Mouse (Mus musculus) inflammation-experienced regulatory T-cells, adult 6 months (primary cell): ENCODE data around the gene Mab21l3. TPM values are rescaled to one million over a fixed set of nuclear protein-coding genes. Genes with fewer than 3 reads are reported as not detected.
"Not testable (repeated sequence)": the region's sequence is repeated elsewhere in the genome, so short reads cannot be mapped to it uniquely, and the experiment has no call there.

ENCODE experiments used
- ATAC-seq: one replicate; pipeline ENCODE4 v1.8.0; 2017
- polyA plus RNA-seq, 3 experiments: library from polyadenylated mRNA; unstranded; fragments of 100-300 nt; shearing (Covaris generic); gene quantifications; one replicate each; pipeline ENCODE4 v1.2.1; 2017

The Mab21l3 gene
- polyA plus RNA-seq, 3 experiments from 2014 or later, result 0.21 TPM; not detected in 2

DNA sequence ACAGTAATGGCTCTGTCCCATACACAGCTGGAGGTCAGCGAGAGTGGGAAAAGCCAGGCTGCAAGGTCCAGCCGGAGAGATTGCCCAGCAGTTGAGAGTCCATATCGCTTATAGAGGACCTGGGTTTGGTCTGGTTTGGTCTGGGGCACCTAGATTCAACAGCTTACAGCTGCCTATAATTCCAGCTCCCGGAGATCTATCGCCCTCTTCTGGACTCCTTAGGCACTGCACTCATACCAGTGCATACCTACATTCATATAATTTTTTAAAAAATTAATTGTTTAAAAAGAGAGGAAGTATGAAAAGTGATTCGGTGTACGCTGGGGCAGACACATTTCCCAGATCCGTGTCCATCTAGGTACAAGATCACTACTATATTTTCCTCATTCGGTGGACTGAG is 9.4 kb downstream of the Mab21l3 start:
- ATAC-seq, result no peak

DNA sequence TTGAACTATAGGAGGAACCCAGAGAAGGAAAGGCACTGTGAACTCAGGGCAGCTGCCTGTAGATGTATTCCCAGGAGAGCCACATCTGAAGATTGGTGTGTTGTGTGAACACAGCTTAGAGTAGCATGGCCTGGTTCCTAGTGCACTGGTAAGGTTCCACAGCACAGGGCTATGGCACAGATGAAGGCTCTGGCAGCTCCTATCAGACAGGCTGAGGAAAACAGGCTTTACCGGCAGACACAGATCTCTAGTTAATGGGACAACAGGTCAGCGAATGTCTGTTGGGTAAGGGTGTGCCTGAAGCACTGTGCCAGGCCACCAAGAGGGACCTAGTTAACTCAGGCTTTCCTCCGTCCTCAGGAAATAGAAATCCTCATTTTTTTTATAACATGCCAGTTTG is 11.8 kb downstream of the Mab21l3 start:
- no peak for ATAC-seq

DNA sequence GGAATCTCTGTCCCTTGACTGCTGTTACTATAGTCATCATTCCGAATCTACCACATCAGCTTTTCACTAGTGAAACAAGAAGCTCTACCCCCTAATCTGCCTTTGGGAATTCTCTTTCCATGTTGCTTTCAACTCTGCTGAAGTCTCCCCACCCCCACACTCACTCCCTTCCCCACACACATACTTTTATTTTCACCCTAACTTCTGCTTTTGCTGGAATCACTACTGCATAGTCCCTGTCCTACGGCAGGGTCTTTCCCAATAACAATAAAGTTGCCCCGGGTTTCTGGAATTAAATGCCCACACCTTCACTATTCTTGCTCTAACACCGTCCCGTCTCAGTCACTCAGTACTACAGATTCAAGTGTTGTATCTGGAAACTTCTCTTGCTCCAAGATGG is 12.2 kb downstream of the Mab21l3 start:
- no peak for ATAC-seq

DNA sequence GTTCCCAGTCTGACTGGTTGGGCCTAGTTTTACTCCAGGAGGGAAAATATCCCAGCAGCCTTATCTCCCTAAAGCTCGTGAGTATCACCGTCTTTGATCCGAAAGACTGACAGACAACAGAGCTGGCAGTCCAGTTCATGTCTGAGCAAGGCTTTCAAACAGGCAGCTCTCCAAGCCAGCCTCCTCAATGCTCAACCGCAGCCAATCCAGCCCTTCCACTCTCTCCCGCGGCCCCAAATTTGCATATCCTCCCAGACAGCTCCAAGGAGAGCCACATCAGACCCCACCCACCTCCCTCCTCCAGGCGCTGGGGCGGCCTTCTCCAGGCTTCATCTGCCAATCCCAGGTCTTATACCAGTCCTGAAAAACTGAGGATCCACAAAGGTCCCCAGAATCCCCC is 12.7 kb downstream of the Mab21l3 start:
- no peak for ATAC-seq

DNA sequence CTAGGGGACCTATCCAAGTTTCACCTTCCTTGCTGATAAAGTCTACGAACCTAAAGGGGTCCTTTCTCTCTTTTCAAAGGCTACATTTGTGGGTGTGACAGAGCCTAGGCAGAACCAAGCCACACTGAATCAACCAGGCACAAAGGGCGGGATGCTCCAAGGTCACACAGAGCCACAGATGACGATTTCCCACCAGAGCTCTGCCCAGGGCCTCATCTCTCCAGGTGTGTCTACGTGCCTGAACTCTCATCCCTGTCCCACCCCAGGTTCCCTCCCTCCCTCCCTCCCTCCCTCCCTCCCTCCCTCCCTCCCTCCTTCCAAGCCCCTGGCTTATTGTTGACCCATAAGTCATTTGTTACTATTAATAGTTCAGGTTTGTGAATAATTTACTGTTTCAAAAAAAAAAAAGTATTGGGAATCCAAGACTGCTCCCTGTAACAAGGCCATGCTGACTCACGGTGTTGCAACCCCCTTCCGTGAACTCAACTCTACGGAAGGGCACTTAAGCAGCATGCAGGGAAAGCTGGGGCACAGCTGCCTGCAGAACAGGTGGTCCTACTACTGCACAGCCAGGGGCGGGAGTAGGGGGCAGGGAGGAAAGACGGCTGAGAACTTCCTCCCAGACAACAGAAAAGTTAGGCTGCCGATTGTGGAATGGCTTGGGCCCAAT is 17.4 kb downstream of the Mab21l3 start:
- ATAC-seq, result no peak

DNA sequence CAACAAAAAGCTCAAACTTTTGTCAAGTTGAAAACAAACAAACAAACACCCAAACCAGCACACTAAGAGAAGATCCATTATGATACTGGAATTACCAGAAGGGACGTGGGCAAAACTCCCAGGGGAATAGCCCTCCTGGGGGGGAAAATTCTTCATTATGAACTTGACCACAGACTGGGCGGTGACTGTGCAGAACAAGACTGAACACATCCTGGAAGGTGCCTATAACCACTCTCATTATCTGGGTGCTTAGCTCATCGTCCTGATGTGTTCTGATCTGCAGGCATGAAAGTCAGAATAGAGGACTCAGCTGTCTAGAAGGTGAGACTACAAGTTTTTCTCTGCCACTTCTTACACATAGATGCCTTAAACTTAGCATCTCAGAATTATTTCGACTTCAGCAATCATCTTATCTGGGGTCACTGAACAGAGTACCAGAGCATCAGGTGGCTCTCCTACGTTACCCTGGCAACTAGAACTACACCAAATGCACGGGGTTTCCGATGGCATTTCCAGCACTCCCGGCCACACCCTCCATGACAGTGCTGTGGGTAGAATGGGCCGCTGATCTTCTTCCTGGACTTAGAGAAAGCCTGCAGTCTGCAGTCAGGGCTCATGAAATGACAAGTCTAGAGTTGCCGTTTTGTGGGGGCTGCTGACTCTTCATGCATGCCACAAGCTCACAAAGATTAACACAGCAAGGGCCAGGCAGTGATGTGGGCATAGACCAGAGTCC is 18.7 kb downstream of the Mab21l3 start:
- ATAC-seq, result peak; percentile 32

DNA sequence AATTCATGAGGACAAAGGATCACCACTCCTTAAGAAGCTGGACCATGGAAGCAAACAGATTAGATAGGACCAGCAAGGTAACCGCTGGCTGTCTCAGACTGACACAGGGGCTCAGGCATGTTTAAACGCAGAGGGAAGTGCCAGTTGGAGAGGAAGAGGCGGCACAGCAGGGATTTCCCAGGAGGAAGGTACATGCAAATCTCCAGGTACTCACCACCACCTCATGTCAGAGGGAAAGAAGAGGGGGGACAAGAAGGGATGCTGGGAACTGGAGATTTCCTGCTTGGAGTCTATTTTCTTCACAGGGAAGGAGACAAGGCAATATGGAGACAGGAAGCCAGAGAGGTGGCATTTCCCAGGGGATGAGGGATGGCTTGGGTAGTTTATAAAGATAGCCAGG is 20.2 kb downstream of the Mab21l3 start:
- no peak for ATAC-seq

DNA sequence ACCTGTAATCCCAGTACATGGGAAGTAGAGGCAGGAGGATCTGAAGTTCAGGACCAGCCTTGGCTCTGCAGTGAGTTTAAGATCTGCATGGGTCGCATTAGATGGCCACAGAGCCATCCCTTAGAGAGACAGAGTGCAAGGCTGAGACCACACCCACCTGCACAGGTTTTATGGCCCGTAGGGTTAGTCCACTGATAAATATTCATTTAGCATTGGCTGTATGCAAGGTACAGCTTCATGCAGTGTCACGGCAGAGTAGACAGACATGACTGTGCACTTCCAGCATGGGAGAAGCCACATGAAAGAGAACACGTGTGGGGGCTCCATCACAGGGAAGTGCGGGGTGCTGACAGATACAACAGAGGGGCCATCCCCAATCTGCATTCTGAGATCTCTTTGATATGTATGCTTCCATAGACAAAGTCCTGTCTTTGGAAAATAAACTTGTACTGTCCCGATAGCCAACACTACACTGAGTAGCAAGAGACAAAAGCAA is 21.5 kb downstream of the Mab21l3 start:
- ATAC-seq, result no peak

DNA sequence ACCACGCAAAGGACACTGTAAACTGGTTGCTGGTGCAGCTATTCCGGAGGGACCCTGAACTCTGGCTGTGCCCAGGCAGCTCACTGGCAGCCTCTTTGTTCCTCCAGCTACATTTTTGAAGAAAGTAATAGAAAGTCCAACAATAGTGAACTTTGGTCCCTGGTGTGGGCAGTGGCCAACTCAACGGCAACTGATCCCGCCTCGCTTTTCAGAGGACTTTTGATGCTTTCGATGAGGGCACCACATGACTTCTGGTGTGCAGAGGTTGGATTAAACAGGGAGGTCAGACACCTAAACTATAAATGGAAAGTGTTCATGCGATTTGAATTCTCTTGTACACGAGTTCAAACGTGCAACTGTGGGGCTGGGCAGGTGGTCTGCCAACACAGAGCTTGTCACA is 24.4 kb downstream of the Mab21l3 start:
- no peak for ATAC-seq

DNA sequence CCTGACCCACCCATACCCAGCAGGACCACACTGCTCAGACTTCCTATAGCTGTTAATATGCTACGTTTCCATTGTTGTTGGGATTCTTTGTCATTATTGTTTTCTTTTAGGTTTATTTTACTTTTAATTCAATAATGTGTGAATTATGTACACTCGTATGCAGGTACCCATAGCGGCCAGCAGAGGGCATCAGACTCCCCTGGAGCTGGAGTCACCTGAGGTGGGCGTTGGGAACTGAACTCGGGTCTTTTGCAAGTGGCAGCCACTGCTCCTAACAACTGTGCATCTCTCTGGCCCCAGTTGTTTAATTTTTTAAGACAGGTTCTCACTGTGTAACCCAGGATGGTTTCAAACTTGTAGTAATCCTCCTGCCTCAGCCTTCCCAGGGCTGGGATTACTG is 26.7 kb downstream of the Mab21l3 start:
- no peak for ATAC-seq

DNA sequence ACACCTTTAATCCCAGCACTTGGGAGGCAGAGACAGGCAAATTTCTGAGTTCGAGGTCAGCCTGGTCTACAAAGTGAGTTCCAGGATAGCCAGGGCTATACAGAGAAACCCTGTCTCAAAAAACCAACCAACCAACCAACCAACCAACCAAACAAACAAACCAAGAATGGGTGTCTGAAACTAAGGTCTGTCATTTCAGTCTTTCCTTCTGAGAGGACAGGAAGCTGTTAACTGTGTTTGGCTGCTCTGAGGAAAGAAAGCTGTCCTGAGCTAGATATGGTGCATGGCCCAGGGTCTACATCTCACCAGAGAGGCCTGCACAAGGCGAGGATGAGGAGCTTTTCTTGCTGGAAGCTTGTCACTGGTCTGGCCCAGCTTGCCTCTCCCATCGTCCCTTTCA is 28.1 kb downstream of the Mab21l3 start:
- ATAC-seq, result not testable (repeated sequence)

DNA sequence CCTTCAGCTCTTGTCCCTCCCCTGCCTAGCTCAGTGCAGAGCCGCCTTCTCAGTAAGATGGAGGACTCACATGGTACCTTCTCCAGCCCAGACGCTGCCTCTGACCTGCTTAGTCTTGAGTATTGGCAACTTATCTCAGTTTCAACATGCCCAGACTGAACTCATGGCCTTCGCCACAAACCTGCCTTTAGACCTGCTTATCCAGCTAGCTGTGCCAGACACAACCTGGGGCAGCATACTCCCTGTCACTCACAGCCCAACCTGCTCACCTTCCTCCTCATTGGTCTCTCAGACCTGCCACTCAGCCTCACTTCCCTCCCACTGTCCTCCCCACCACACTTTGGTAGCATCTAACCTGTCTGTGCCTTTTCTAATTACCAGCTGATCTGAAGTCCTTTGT is 32.8 kb downstream of the Mab21l3 start:
- ATAC-seq, result no peak

DNA sequence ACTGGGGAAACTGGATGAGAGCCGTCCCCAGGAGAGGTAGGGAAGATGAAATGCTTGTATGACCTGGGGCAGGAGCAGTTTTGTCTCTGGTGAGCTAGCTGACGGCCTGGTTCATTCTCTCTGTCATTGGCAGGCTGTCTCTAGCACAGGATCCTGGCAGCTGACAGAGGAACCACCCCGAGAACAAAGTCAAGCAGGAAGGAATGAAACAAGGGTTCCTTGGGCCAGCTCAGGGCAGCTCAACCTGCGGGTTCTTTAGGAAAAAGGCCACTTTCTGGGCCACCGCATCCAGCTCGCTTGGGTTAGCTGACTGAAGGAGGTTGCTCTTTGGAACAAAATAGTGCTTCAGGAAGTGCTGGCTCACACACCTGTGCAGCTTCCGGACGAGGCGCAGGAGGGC is 34.0 kb downstream of the Mab21l3 start:
- no peak for ATAC-seq

DNA sequence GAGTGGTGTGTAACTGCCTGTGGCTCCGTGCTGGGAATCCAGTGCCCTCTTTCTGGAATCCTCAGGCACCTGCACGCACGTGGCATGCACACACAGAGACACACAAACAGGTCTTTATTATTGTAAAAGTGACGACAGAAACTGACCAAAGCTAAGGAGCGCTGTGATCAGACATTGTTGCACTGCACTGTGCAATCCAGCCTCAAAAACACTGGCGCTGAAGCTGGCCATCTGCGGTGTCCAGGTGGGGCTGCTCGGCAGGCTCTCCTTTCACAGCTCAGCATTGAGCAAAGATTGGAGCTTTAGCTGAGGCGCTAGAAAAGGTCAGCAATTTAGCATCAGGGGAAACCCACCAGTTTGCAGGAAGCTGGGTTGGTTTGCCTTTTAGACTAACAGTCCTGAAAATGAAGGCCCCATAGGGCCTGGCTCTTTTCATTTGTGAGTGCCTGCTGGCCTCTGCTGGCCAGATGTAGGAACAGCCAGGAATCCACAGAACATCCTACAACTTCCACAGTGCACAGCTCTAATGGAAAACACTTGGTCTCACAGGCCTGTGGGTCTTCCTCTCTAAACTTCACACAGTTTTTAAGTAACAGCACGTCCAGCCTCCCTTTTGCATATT is 36.3 kb downstream of the Mab21l3 start:
- ATAC-seq, result peak; percentile 78

DNA sequence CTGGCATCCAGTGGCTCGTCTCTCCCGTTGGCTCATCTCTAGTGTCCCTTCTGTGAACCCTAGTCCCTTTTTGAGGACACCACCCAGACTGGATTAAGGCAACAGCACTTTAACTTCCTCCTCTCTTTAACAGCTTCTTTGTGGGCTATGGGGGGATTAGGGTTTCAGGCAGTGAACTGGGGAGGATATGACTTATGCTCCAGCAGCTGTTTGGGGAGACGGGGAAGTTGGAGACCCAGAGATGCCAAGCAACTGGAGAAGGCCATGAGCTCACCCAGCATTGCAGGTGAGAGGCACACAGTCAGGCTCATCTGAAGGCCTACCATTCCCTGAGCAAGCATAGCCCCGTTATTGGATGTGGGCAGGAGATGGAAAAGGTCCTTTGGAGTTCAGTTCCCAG is 36.8 kb downstream of the Mab21l3 start:
- no peak for ATAC-seq

DNA sequence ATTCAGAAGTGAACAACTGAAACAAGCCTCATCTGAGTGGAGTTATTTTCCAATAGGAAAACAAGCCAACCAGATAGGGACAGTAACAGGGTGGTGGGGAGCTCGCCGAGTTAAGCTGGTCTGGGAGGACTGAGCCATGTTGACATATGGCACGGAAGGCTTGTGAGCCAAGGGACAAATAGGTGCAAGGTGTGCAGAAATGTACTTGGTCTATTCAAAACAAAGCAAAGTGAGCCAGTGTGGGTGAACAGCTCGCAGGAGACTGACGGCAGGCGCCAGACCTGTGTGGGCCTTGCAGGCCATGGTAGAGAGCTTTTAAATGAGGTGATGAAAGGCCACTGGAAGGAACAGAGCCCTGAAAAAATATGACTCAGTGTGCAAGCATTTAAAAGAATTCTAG is 41.1 kb downstream of the Mab21l3 start:
- no peak for ATAC-seq

DNA sequence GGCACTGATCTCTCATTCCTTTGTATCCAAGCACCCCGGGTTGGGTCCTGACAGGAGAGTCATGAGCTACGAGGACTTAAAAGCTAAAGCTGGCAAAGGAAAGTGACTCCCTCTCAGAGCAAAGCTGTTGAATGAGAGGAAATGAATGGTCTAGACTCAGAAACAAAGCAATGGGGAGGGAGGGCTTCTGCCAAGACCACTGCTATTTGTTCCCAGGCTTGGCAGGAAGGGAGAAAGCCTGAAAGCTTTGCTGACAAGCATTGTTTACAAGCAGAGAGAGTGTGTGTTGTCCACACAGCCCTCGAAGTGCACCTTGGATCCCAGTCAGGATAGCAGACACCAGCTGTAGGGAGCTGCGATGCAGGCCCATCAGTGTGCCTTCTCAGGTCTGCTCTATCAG is 41.8 kb downstream of the Mab21l3 start:
- ATAC-seq, result no peak

DNA sequence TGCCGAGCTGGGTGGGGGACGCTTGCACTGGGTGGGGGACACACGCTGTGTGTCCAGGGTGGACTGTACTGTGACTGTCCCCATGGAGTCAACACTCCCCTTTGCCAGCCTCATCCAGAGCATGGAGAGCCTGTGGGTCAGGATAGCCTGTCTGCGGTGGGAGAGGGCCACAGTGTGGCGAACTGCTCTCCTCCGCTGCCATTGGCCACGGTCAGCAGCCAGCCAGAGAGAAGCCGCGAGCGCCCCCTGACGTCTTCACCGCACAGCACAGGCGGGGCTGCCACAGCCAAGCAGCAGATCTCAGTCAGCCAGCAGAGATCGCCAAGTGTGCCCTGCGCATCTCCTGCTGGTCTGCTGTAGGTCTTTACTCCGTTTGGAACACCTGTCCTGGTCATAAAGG is 42.6 kb downstream of the Mab21l3 start:
- ATAC-seq, result peak; percentile 75

DNA sequence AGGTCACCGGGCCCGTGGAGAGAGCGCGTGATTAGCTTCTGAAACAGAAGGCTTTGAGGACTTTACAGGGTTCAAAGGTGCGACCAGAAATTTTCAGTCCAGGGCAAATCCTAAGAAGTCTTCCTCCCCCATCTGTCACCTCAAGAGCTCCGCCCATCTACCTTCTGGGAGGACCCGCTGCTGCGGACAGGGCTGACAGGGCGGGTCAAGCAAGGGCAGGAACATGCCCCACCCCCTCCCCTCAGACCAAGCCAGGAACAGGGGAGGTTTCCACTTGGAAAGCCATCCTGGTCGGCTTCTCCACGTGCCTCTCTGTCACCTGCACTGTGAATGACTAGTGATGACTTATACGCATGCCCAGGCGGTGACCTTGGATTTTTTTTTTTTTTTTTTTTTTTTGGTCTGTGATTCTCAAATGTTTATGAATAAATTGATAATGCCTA is 43.2 kb downstream of the Mab21l3 start:
- ATAC-seq, result no peak

DNA sequence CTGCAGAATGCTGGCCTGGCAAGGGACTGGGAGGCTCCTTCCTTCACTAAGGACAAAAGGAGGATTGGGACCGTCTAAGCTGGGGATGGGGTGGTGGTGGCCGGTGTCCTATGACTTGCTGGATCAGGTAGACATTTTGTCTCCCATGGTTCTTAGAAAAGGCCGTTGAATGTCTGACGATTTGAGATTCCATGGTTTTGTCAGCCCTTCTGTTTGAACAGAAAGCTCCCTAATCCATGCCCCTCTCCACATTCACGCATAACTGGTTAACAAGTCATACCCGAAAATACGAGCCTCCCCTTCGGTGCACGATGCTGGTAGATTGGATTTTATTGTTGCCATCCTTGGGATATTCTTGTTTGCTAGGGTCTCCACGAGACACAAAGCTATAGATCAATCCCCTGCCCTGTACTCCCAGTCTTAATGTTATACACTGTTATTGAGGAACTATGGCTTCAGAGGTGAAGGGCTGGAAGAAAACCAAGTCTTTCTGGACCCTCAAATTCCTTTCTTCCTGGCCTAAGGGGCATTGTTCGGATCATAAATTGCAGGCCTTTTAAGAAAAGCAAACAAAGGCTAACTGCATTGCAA is 43.7 kb downstream of the Mab21l3 start:
- no peak for ATAC-seq

DNA sequence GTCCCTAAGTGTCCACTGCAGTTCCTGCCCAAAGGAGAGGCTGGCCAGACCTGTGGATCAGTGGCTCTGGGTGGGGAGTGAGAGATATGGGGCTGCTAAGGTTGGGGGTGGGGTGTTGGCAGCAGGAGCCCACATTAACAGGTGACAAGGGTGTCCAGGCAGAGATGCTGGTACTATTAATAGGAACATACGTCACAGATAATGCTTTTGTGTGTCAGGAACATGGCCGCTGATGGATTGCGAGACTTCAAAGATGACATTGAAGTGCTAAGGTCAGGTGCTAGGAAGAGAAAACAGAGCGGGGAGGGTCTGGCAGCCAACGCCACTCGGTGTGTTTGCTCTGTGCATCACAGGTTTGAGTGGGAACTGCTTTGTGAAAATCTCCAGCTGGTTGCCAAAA is 44.4 kb downstream of the Mab21l3 start:
- ATAC-seq, result no peak

DNA sequence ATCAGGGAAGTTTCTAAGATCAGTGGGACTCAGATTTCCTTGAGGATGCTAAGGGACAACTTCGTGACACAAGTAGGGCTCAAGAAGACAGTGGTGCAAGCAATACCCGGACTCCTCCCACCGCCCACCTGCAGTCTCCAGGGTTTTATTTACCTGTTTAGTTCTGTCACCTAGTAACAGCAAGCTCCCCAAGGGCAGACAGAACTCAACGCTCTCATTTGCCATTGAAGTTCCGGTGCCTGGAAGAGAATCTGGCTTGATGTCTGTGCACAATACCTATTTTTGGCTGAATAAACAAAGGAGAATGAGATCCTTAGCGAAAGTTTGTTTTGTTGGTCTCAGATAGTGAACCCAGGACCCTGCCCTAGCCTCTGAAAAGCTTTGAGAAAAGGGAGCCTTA is 45.0 kb downstream of the Mab21l3 start:
- ATAC-seq, result peak; percentile 40

DNA sequence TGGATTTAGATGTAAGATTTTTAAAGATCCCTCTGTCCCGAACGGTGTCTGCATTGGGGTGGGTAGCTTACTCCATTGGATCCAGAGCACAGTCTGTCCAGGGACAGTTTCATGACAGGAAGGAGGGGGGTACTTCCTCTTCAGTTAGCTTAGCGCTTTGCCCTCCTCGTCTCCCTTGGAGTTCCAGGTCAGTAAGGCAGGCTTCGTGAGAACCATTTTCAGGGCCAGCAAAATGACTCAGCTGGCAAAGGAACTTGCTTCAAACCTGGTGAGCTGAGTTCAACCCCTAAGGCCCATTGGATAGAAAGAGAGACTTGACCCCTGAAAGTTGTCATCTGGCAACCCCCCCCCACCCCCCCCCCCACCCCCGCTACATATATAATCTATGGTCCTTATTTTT is 46.0 kb downstream of the Mab21l3 start:
- no peak for ATAC-seq
